Mouse (Mus musculus) limb, embryonic 12.5 days (tissue): Measurements from ENCODE around the gene Ppp1r1c. TPM values are rescaled to one million over a fixed set of nuclear protein-coding genes. Genes with fewer than 3 reads are reported as not detected.
"Not testable (repeated sequence)": the region's sequence is repeated elsewhere in the genome, so short reads cannot be mapped to it uniquely, and the experiment has no call there.

Source experiments
- ATAC-seq: fragments of 200-750 bp; cut with Nextera tagmentation; 2 replicates; pipeline ENCODE4 v1.8.0; 2017; ENCODE audit warnings: low read depth, moderate TSS enrichment; ENCODE audit not compliant: insufficient number of reproducible peaks, insufficient read depth, low FRiP score, low TSS enrichment
- H3K27ac ChIP-seq: fragments of 300-500 bp; sonication (generic); 2 replicates; pipeline ENCODE4 v1.5.1; 2016; ENCODE audit warnings: mild to moderate bottlenecking, moderate library complexity
- H3K27me3 ChIP-seq: fragments of 300-500 bp; sonication (generic); 2 replicates; pipeline ENCODE4 v1.6.1; 2016; ENCODE audit warnings: mild to moderate bottlenecking, moderate library complexity
- H3K36me3 ChIP-seq: fragments of 300-500 bp; sonication (generic); 2 replicates; pipeline ENCODE4 v1.6.1; 2016; ENCODE audit warnings: mild to moderate bottlenecking, moderate library complexity
- H3K4me1 ChIP-seq: fragments of 300-500 bp; sonication (generic); replicated peaks from 2 replicates; pipeline ENCODE4 v1.6.1; 2016
- H3K4me2 ChIP-seq: fragments of 300-500 bp; sonication (generic); 2 replicates; pipeline ENCODE4 v1.6.1; 2016; ENCODE audit warnings: mild to moderate bottlenecking, moderate library complexity
- H3K4me3 ChIP-seq: fragments of 300-500 bp; sonication (generic); replicated peaks from 2 replicates; pipeline ENCODE4 v1.5.1; 2016; ENCODE audit warnings: mild to moderate bottlenecking
- H3K9ac ChIP-seq: fragments of 300-500 bp; sonication (generic); replicated peaks from 2 replicates; pipeline ENCODE4 v1.6.1; 2016; ENCODE audit warnings: mild to moderate bottlenecking, moderate library complexity
- H3K9me3 ChIP-seq: fragments of 300-500 bp; sonication (generic); 2 replicates; pipeline ENCODE4 v1.6.1; 2016; ENCODE audit warnings: mild to moderate bottlenecking, moderate library complexity
- WGBS: fragments of 180-500 bp; shearing (Covaris S2); methylation state at CpG from one replicate; pipeline ENCODE4 v1.1.7; 2016; 5-methylcytosine and 5-hydroxymethylcytosine counted together
- polyA plus RNA-seq: library from polyadenylated mRNA; unstranded; fragments of >200 nt; fragmentation: Nextera tagmentation; extraction: Ambion mirVana; gene quantifications from 2 replicates; pipeline ENCODE4 v1.2.1, GENCODE M21; 2016

The Ppp1r1c gene
- polyA plus RNA-seq, 1 experiment from 2014 or later, result 0.71 TPM

DNA sequence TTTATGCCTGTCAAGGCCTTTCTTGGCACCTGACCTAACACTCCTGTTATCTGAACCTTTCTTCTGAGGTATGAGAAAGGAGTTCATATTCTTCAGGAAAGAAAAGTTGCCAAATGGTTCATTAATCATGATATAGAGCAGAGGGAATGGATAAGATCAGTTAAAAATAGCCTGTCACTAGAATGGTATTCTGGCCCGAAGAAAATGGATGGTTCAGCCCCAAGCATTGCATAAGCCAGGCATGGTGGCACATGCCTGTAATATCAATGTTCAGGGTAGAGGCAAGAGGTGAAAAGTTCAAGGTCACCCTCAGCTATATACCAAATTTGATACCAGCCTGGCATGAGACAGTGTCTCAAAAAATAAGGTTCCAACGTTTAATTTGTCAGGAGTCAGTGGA is 85.6 kb downstream of the Ppp1r1c start:
- Histone ChIP-seq H3K9ac (no peak overlapping the region), H3K4me1 (no peaks in the 10 kb centered on the region), H3K4me3 (no peak overlapping the region), H3K36me3 (no peaks in the 10 kb centered on the region), H3K9me3 (no peaks in the 10 kb centered on the region), H3K27ac (no peak overlapping the region), H3K27me3 (no peaks in the 10 kb centered on the region), H3K4me2 (no peak overlapping the region)
- ATAC-seq, result no peak
- WGBS, result 80% methylated on average over 2 of the region's 2 CpGs

DNA sequence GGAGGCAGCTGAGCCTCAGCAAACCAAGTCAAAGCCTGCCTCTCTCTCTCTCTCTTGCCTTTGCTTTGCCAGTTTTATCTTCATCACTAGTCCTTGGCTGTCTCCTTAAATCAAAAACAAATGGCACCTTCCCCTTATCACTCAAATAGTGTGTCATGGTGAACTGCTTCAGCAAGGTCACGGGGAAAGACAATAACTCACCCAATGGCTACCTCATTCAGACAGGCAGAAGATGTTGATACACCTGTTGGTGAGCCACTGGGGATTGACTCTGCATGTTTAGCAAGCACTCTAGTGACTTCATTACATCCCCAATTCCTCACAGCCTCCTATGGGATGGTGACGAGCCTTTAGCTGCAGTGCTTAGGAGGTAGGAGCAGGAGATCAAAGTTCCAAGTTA is 89.9 kb downstream of the Ppp1r1c start:
- H3K4me1 ChIP-seq, result no peaks in the 10 kb centered on the region; the same call in 1 of the 2 replicates
- no peak overlapping the region for H3K27ac ChIP-seq
- no peaks in the 10 kb centered on the region for H3K9me3 ChIP-seq
- H3K36me3 ChIP-seq, result no peaks in the 10 kb centered on the region
- no peaks in the 10 kb centered on the region for H3K27me3 ChIP-seq
- H3K9ac ChIP-seq, result no peak overlapping the region
- H3K4me2 ChIP-seq, result no peak overlapping the region
- ATAC-seq, result no peak
- WGBS, result 52% methylated on average over 2 of the region's 2 CpGs
- no peak overlapping the region for H3K4me3 ChIP-seq

DNA sequence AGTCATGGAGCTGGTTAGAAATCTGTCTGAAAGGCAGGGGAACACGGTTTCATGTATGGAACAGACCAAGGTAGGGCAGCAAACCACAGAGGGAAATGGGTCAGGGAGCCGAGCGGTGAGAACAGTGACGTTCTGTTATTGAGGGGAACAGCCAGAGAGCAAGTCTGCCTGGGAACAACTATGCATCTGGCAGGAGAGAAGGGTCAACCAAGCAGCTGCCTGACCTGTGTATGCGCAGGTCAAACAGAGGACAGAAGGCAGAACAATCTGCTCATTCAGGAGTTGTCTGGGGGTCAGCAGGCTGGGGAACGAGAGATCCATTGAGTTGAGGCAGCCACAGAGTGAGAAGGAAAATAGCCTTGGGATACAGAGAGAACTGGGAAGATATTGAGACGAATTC is 91.0 kb downstream of the Ppp1r1c start:
- Histone ChIP-seq H3K4me2 (no peak overlapping the region), H3K36me3 (no peaks in the 10 kb centered on the region), H3K4me3 (no peak overlapping the region), H3K9me3 (no peaks in the 10 kb centered on the region), H3K9ac (no peak overlapping the region), H3K4me1 (no peaks in the 10 kb centered on the region; the same call in 1 of the 2 replicates), H3K27me3 (no peaks in the 10 kb centered on the region), H3K27ac (no peak overlapping the region)
- WGBS, result 38% methylated on average over 7 of the region's 7 CpGs
- peak; percentile 52; the same call in 1 of the 2 replicates for ATAC-seq

DNA sequence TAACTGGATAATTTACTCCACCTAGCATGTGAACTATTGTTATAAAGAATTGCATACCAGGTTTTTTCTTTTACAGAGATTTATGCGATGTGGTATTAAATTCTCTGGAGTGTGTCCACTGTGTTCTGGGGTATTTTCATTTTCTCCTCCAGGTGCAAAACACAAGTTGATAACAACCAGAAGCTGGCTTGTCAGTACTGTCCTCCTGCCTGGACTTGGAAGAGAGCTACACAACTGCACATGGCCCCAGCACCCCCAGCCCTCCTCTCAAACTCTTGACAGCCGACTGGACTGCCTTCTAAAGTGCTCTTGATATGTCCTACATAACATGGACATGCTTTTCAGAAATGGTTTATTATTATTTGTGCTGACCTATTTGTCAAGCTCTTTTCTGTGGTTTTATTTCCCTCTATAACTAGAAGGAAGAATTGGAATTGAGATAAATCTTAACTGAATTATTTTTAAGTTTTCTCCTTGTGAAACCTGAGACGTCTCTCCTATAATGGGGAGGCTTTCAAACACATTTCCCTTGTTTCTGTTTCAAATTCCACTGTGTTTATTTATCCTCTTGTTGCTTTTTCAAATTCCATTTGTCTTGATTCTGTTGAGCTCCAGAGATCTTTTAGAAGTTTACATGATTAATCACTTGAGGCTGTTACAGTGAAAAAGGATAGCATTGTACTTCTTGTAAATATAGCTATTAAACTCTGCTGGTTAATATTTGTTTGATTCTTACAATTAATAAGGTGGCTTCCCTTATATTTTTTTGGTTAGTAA is 108.3 kb downstream of the Ppp1r1c start:
- no peak overlapping the region for H3K9ac ChIP-seq
- WGBS, result 45% methylated on average over 3 of the region's 3 CpGs
- no peak for ATAC-seq
- H3K36me3 ChIP-seq, result no peaks in the 10 kb centered on the region
- H3K4me1 ChIP-seq, result no peaks in the 10 kb centered on the region
- H3K27ac ChIP-seq, result no peak overlapping the region
- H3K4me3 ChIP-seq, result no peak overlapping the region
- no peak overlapping the region for H3K4me2 ChIP-seq
- no peaks in the 10 kb centered on the region for H3K9me3 ChIP-seq
- no peaks in the 10 kb centered on the region for H3K27me3 ChIP-seq

DNA sequence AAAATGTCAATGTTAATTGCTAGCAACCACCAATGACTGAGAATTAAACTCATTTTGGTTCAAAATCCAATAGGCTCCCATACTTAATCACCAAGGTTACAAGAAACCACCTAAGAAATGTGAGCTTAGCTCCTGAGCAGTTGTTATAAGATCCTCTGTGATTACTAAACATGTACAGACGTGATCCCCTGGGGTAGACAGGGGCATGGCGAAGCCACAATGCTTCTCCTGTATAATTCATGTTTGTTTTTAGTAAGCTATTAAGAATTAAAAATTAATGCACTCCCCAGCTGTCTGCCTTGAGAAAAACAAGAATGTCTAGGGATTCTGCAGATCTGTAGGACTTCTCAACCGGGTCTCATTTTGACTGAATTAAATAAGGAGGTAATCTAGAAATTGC is 112.0 kb downstream of the Ppp1r1c start:
- no peak overlapping the region for H3K9ac ChIP-seq
- WGBS, result 68% methylated on average over 3 of the region's 3 CpGs
- no peaks in the 10 kb centered on the region for H3K27me3 ChIP-seq
- no peak overlapping the region for H3K4me3 ChIP-seq
- no peak overlapping the region for H3K4me2 ChIP-seq
- ATAC-seq, result no peak
- no peak overlapping the region for H3K27ac ChIP-seq
- H3K36me3 ChIP-seq, result no peaks in the 10 kb centered on the region
- no peaks in the 10 kb centered on the region for H3K9me3 ChIP-seq
- no peaks in the 10 kb centered on the region for H3K4me1 ChIP-seq

DNA sequence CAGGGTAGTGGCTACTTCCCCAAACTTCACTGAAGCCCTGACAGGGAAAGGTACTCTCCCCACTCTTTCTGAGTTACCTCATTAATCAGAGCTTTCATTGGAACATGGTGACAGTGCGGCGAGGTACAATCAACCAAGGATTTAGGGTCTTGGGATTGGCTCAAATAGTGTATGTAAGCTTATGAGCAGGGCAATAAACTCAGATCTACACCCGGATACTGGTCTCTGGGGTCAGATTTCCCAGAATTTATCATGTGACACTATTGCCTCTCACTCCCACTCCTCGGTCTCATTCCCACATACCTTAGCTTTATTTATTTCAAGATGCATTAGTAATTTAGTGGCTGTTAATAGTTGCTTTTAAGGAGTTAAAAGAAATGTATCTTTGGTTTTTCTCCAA is 118.3 kb downstream of the Ppp1r1c start:
- Histone ChIP-seq H3K36me3 (no peaks in the 10 kb centered on the region), H3K4me1 (no peaks in the 10 kb centered on the region), H3K9ac (no peak overlapping the region), H3K9me3 (no peaks in the 10 kb centered on the region), H3K27ac (no peak overlapping the region), H3K4me3 (no peak overlapping the region), H3K4me2 (no peak overlapping the region), H3K27me3 (no peaks in the 10 kb centered on the region)
- WGBS, result 62% methylated on average over 4 of the region's 4 CpGs
- no peak for ATAC-seq

DNA sequence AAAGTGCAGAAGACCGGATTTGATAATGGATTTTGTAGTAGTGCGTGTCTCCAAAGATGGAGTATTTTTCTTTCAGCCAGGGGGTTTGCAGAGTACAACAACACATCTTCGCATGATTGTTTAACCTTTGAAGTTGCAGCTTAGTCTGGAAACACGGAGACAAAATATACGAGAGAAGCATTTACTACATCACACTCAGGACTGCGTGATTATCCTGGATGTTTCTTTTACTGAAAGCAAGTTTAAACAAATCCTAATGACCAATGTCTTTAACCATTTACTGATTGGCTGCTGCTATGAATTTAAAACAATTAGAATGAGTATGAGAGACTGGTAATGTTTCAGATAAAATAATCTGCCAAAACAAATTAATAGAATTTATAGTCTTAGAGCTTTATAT is 131.5 kb downstream of the Ppp1r1c start:
- Histone ChIP-seq H3K27ac (no peak overlapping the region), H3K4me2 (no peak overlapping the region)
- 83% methylated on average over 6 of the region's 6 CpGs for WGBS

DNA sequence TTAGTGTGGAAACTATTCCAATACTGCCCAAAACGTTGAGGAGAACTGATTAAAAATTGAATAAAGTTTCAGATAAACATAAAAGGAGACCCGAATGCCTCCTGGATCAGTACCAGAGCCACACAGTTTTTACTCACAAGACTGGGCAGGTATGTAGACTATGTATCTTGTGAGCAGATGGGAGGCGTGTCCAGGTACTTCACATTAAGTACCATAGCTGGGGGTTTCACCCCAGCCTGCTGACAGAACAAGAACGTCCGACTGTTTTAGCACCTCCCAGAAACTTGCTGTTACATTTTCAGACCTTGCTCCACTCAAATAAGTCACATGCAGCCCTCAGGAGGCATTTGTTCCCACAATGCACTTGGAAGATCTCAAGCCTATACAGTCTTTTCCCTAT is 131.9 kb downstream of the Ppp1r1c start:
- Histone ChIP-seq H3K4me3 (no peak overlapping the region), H3K9me3 (no peaks in the 10 kb centered on the region), H3K9ac (no peak overlapping the region), H3K4me2 (no peak overlapping the region), H3K4me1 (no peaks in the 10 kb centered on the region), H3K27ac (no peak overlapping the region), H3K27me3 (no peaks in the 10 kb centered on the region), H3K36me3 (no peaks in the 10 kb centered on the region)
- WGBS, result 75% methylated on average over 5 of the region's 5 CpGs
- no peak for ATAC-seq

More for the DNA sequence above, 131.5 kb downstream of the Ppp1r1c start:
- no peaks in the 10 kb centered on the region for H3K4me1 ChIP-seq
- no peak for ATAC-seq
- H3K27me3 ChIP-seq, result no peaks in the 10 kb centered on the region
- no peak overlapping the region for H3K4me3 ChIP-seq
- no peak overlapping the region for H3K9ac ChIP-seq
- H3K36me3 ChIP-seq, result no peaks in the 10 kb centered on the region
- H3K9me3 ChIP-seq, result no peaks in the 10 kb centered on the region

DNA sequence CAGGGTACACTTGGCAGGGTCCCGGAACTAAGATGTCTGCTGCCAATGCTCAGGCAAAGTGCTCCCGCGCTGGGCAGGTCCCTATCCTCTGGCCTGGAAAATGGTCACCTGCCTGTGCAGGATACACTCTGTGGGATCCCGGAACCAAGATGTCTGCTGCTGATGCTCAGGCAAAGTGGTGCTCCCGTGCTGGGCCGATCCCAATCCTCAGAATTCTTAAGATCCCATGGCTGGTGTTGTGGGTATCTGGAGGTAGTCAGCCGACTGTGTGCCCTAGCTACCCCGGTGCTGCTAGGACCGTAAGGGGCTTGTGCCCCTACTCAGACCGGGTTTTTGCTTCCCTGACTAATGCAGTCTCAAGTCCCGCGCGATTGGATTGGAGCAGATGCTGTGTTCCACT is 139.8 kb downstream of the Ppp1r1c start:
- ATAC-seq, H3K27me3 ChIP-seq, H3K4me1 ChIP-seq, H3K9me3 ChIP-seq, H3K27ac ChIP-seq, H3K9ac ChIP-seq, H3K4me3 ChIP-seq, H3K4me2 ChIP-seq, H3K36me3 ChIP-seq: not testable (repeated sequence)
- 85% methylated on average over 13 of the region's 13 CpGs for WGBS

DNA sequence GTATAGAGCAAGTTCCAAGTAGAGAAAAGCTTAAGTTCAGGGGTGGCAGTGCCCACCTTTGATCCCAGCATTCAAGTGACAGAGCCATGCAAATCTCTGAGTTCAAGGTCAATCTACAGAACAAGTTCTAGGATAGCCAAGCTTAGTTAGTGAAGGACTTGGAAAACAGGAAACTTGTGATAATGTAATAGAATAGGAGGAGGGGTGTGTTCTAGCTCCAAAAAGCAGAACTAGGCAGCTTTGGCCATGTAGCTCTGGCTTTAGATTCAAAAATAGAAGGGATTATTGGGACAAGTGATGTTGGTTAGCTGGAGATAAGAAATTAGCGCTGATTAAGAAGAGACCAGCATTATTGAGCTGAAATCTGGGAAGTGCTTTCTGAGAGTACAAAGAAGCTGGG is 149.3 kb downstream of the Ppp1r1c start:
- no peak overlapping the region for H3K4me2 ChIP-seq
- no peak overlapping the region for H3K4me3 ChIP-seq
- no peaks in the 10 kb centered on the region for H3K27me3 ChIP-seq
- H3K9me3 ChIP-seq, result no peaks in the 10 kb centered on the region
- no peak for ATAC-seq
- no peaks in the 10 kb centered on the region for H3K36me3 ChIP-seq
- H3K27ac ChIP-seq, result no peak overlapping the region
- no peak overlapping the region for H3K9ac ChIP-seq
- WGBS, result 86% methylated on average over 1 of the region's 1 CpGs
- no peaks in the 10 kb centered on the region for H3K4me1 ChIP-seq

DNA sequence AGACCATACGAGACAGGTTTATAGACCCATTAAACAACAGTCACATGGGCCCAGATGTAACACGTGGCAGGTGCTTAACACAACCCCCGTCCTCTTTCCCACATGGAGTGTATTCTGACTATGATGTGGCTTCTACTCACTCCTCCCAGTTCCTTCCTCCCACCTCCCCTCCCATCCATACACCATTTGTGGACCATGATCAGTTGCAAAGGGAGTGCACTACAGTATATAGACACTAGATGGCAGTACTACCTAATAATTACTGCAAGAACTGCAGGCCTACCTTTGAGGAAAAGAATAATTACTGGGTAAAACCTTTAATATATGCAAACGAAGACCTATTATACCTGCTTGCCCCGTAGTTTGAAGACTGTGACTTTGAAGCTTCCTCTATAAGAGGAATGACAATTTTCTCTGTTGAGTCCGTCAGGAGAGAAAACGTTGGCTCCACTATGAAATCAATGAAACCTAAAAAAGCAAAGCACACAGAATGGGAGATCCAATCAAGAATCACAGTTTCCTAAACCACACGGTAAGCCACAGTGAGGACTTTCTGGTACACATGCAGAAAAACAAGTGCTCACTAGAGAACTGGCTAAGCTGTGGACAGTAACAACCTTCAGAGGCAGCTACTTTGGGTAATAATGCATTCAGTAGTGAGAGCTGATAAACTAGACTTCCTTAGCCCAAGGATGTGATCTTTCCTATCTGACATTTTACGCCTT is 157.9 kb downstream of the Ppp1r1c start:
- H3K36me3 ChIP-seq, result no peaks in the 10 kb centered on the region
- H3K9me3 ChIP-seq, result no peaks in the 10 kb centered on the region
- H3K9ac ChIP-seq, result no peak overlapping the region
- no peak overlapping the region for H3K27ac ChIP-seq
- H3K27me3 ChIP-seq, result no peaks in the 10 kb centered on the region
- H3K4me1 ChIP-seq, result no peaks in the 10 kb centered on the region
- WGBS, result 42% methylated on average over 9 of the region's 9 CpGs
- no peak overlapping the region for H3K4me2 ChIP-seq
- ATAC-seq, result no peak
- no peak overlapping the region for H3K4me3 ChIP-seq
